Mouse (Mus musculus): ENCODE results near the gene Bpifa2. TPM values are rescaled to one million over a fixed set of nuclear protein-coding genes. Genes with fewer than 3 reads are reported as not detected.

Gene Bpifa2
- not detected in 2 replicates for polyA plus RNA-seq (2012; rRNA removed; ENCODE audit: low replicate concordance)

DNA sequence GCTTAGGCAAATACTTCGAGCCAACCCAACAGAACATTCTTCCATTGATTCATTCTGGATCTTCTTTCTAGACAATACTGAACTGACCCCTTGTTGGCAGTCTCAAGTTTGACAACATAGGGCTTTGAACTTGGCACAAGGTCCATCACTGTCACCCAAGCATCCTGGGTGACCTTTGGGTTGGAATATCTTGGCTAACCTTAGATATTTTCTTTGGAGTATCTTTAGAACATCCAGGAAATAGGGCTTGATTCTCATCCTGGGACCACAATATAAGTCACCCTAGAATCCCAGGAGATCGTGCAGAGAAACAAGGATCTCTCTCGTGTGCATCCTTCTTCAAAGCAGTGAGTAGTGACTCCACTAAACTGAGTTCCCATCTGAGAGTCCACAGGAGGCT is at the start of gene Bpifa2:
Bpifa2 (plus strand) TSS at position 301 of the 400 bp plus-strand sequence.

DNA sequence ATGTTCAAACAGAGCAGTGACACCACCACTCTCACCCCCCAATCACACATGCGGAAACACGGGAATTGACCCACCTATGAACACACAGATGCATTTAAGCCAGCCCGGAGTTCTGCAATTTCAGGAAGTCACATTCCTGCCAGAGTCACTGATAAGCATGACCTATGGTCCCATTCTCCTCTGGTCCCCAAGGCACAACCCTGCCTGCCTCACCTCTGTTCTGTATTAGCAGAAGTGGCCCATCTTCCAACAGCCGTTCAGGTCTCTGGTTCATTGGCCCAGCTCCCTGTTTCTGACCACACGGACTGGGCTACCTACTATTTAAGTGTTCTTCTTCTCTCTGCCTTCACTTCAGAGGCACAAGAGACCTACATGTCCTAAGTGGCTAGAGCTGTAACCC is 33.5 kb upstream of the Bpifa2 start, which contains the start of gene Bpifa6:
Bpifa6 (plus strand) TSS at position 364 of the 400 bp plus-strand sequence.

Other genes with a start within 250 kb of the Bpifa2 start
- 1.4 and 1.5 TPM in 2 replicates for gene Efcab8, start 228.3 kb upstream of the Bpifa2 start, polyA plus RNA-seq (2012; rRNA removed; ENCODE audit: low replicate concordance)
- gene Sun5, start 137.2 kb upstream of the Bpifa2 start, polyA plus RNA-seq (2012; rRNA removed; ENCODE audit: low replicate concordance) = not detected in 2 replicates
- 2.2 and 4.9 TPM in 2 replicates for gene Bpifb2, start 133.2 kb upstream of the Bpifa2 start, polyA plus RNA-seq (2012; rRNA removed; ENCODE audit: low replicate concordance)
- 0.31 and 0.83 TPM in 2 replicates for gene Bpifb6, start 107.9 kb upstream of the Bpifa2 start, polyA plus RNA-seq (2012; rRNA removed; ENCODE audit: low replicate concordance)
- 1.7 and 2.3 TPM in 2 replicates for gene Bpifb3, start 90.0 kb upstream of the Bpifa2 start, polyA plus RNA-seq (2012; rRNA removed; ENCODE audit: low replicate concordance)
- gene Bpifb4, start 70.1 kb upstream of the Bpifa2 start, polyA plus RNA-seq (2012; rRNA removed; ENCODE audit: low replicate concordance) = not detected in 2 replicates
- not detected in 2 replicates for gene Bpifa6, start 33.3 kb upstream of the Bpifa2 start, polyA plus RNA-seq (2012; rRNA removed; ENCODE audit: low replicate concordance)
- not detected in 2 replicates for gene Bpifa3, start 122.1 kb downstream of the Bpifa2 start, polyA plus RNA-seq (2012; rRNA removed; ENCODE audit: low replicate concordance)
- gene Bpifa1, start 134.6 kb downstream of the Bpifa2 start, polyA plus RNA-seq (2012; rRNA removed; ENCODE audit: low replicate concordance) = 0.42 TPM in 1 of 2 replicates, not detected in the other
- not detected in 2 replicates for gene Bpifa5, start 154.3 kb downstream of the Bpifa2 start, polyA plus RNA-seq (2012; rRNA removed; ENCODE audit: low replicate concordance)
- not detected in 2 replicates for gene Bpifb1, start 182.6 kb downstream of the Bpifa2 start, polyA plus RNA-seq (2012; rRNA removed; ENCODE audit: low replicate concordance)
- gene Bpifb5, start 215.5 kb downstream of the Bpifa2 start, polyA plus RNA-seq (2012; rRNA removed; ENCODE audit: low replicate concordance) = 1.8 and 2.5 TPM in 2 replicates
- gene Bpifb9a, start 249.6 kb downstream of the Bpifa2 start, polyA plus RNA-seq (2012; rRNA removed; ENCODE audit: low replicate concordance) = not detected in 2 replicates